Comparison of ENCODE assay signal across 7 mouse cellular contexts in genomic region chr3:19062249-19062859, GRCm38 (mm10).
A peak's percentile ranks its signal among the peaks of the same experiment; 100 is the strongest.
DNase-seq lines count a peak whose midpoint lies in the region; ATAC-seq lines count a peak whose summit lies in the region.

No protein-coding gene starts in this region.

- H3K9me3 ChIP-seq in forebrain, embryonic 15.5 days: no peaks in the 10 kb centered on the region
- no peaks in the 10 kb centered on the region for H3K9me3 ChIP-seq in kidney, embryonic 16.5 days (ENCODE audit: low read length)

- DNase-seq in thymus, postnatal 14 days: peak; percentile 8
- no peak for DNase-seq in thymus, postnatal 36 days
- peak; percentile 14 for DNase-seq in c-Kit-positive CD71-negative TER-119-negative erythroid progenitor cells, embryonic 14.5 days (ENCODE audit: low read depth)
- DNase-seq in lung, postnatal 10 days: peak; percentile 68
- peak; percentile 61 to 66 for DNase-seq in right cerebral cortex, postnatal 10 days (ENCODE audit: low spot score in 2 of 2)

- H3K4me1 ChIP-seq in forebrain, embryonic 15.5 days: peaks cover 4% of the 10 kb centered on the region
- H3K4me1 ChIP-seq in kidney, embryonic 16.5 days (ENCODE audit: insufficient read depth, low read length): no peaks in the 10 kb centered on the region

- H3K27me3 ChIP-seq in forebrain, embryonic 15.5 days: no peaks in the 10 kb centered on the region
- no peaks in the 10 kb centered on the region for H3K27me3 ChIP-seq in kidney, embryonic 16.5 days (ENCODE audit: insufficient read depth, low read length)

- H3K4me3 ChIP-seq in forebrain, embryonic 15.5 days: no peak overlapping the region
- no peak overlapping the region for H3K4me3 ChIP-seq in kidney, embryonic 16.5 days (ENCODE audit: low read length)

- no peak overlapping the region for H3K9ac ChIP-seq in forebrain, embryonic 15.5 days (replicated peaks)
- H3K9ac ChIP-seq in kidney, embryonic 16.5 days (replicated peaks; ENCODE audit: low read length): no peak overlapping the region

- no peak overlapping the region for H3K27ac ChIP-seq in forebrain, embryonic 15.5 days (replicated peaks)
- H3K27ac ChIP-seq in kidney, embryonic 16.5 days (ENCODE audit: low read length): no peak overlapping the region

- ATAC-seq in forebrain, embryonic 15.5 days (replicated peaks): peak; percentile 62
- ATAC-seq in kidney, embryonic 16.5 days (ENCODE audit: low FRiP score, low TSS enrichment): peak; percentile 6; the same call in 1 of the 2 replicates

- no peak overlapping the region for H3K4me2 ChIP-seq in forebrain, embryonic 15.5 days (replicated peaks)
- no peak overlapping the region for H3K4me2 ChIP-seq in kidney, embryonic 16.5 days (replicated peaks; ENCODE audit: low read depth, low read length)

- no peaks in the 10 kb centered on the region for H3K36me3 ChIP-seq in forebrain, embryonic 15.5 days
- H3K36me3 ChIP-seq in kidney, embryonic 16.5 days (ENCODE audit: insufficient read depth, low read length): no peaks in the 10 kb centered on the region

- WGBS in forebrain, embryonic 15.5 days: 37% methylated on average over 6 of the region's 6 CpGs
- 43% methylated on average over 6 of the region's 6 CpGs for WGBS in kidney, embryonic 16.5 days

Comparison
In these comparisons a context has a peak if more than half of its experiments do, and no peak if none do; other contexts are left out.
1. DNase-seq: peak in thymus, postnatal 14 days (single experiment), c-Kit-positive CD71-negative TER-119-negative erythroid progenitor cells, embryonic 14.5 days (single experiment), lung, postnatal 10 days (single experiment) and right cerebral cortex, postnatal 10 days (2 of 2); none in thymus, postnatal 36 days (0 of 2).